Mouse (Mus musculus) large intestine, adult 2 months (tissue): Measurements from ENCODE around the gene Tbc1d9b. TPM values are rescaled to one million over a fixed set of nuclear protein-coding genes. Genes with fewer than 3 reads are reported as not detected.

Source experiments
- DNase-seq: peaks from one replicate; pipeline ENCODE4 v3.0.0-alpha.2; 2012; ENCODE audit warnings: low read depth, low spot score
- WGBS: fragments of 180-500 bp; shearing (Covaris S2); methylation state at CpG from one replicate; pipeline ENCODE4 v1.1.7; 2018; 5-methylcytosine and 5-hydroxymethylcytosine counted together
- polyA plus RNA-seq: library from polyadenylated mRNA; depleted of rRNA; stranded (reverse); fragments of >200 nt; gene quantifications from 2 replicates; pipeline ENCODE4 v1.2.3, GENCODE M21; 2012

Gene Tbc1d9b
- polyA plus RNA-seq, 1 experiment = 28.2 TPM

- DNase-seq = no peak
- WGBS = 81% methylated on average over 9 of the region's 9 CpGs
These were observed 72.2 kb downstream of the Tbc1d9b start for GRCm38 (mm10) chr11:50203302-50203827.

- WGBS = 66% methylated on average over 3 of the region's 3 CpGs
- DNase-seq = no peak
These were observed 74.2 kb downstream of the Tbc1d9b start for GRCm38 (mm10) chr11:50205434-50205833.

- WGBS = 58% methylated on average over 2 of the region's 2 CpGs
- DNase-seq = no peak
These were observed 74.8 kb downstream of the Tbc1d9b start for GRCm38 (mm10) chr11:50206037-50206436.

GRCm38 (mm10) chr11:50207344-50207743 lies 76.1 kb downstream of the Tbc1d9b start:
- DNase-seq = no peak
- WGBS = 95% methylated on average over 14 of the region's 14 CpGs

- 91% methylated on average over 5 of the region's 5 CpGs for WGBS
- DNase-seq = no peak
These were observed 76.8 kb downstream of the Tbc1d9b start for GRCm38 (mm10) chr11:50208039-50208438.

- DNase-seq = no peak
- WGBS = under 1% methylated on average over 24 of the region's 24 CpGs
These were observed 78.9 kb downstream of the Tbc1d9b start for GRCm38 (mm10) chr11:50210101-50210504.

- WGBS = under 1% methylated on average over 48 of the region's 48 CpGs
- no peak for DNase-seq
These were observed 79.4 kb downstream of the Tbc1d9b start, which contains the start of the genes Sqstm1 and Mgat4b for GRCm38 (mm10) chr11:50210505-50211151. TSS of gene Sqstm1 (minus strand) at chr11:50210827. TSS of gene Mgat4b (plus strand) at chr11:50210890.

- no peak for DNase-seq
- WGBS = 75% methylated on average over 3 of the region's 3 CpGs
These were observed 80.3 kb downstream of the Tbc1d9b start for GRCm38 (mm10) chr11:50211322-50212059.

- WGBS = 47% methylated on average over 3 of the region's 3 CpGs
- DNase-seq = no peak
These were observed 81.0 kb downstream of the Tbc1d9b start for GRCm38 (mm10) chr11:50212060-50212739.

- 17% methylated on average over 11 of the region's 11 CpGs for WGBS
These were observed 81.9 kb downstream of the Tbc1d9b start for GRCm38 (mm10) chr11:50212848-50213758.

GRCm38 (mm10) chr11:50214631-50215030 lies 83.4 kb downstream of the Tbc1d9b start:
- DNase-seq = no peak
- WGBS = 90% methylated on average over 6 of the region's 6 CpGs

More at GRCm38 (mm10) chr11:50212848-50213758, 81.9 kb downstream of the Tbc1d9b start:
- DNase-seq = no peak

- 75% methylated on average over 9 of the region's 9 CpGs for WGBS
- no peak for DNase-seq
These were observed 84.4 kb downstream of the Tbc1d9b start for GRCm38 (mm10) chr11:50215633-50216032.

GRCm38 (mm10) chr11:50216724-50217366 lies 85.6 kb downstream of the Tbc1d9b start:
- DNase-seq = no peak
- 79% methylated on average over 4 of the region's 4 CpGs for WGBS

GRCm38 (mm10) chr11:50217811-50218210 lies 86.6 kb downstream of the Tbc1d9b start:
- DNase-seq = no peak
- WGBS = 60% methylated on average over 4 of the region's 4 CpGs

- 13% methylated on average over 2 of the region's 2 CpGs for WGBS
- no peak for DNase-seq
These were observed 88.6 kb downstream of the Tbc1d9b start for GRCm38 (mm10) chr11:50219833-50220232.
